In genomic region chr6:82585396-82585795, GRCm38 (mm10) we compare ENCODE assay signal across 16 mouse cellular contexts.
"Had no signal": no experiment of that assay in that cellular context is flagged by ENCODE, and none has a peak within 500 bp of the region (broad histone marks: within the 10 kb centered on the region; RNA-seq: fewer than 3 reads in every experiment).

No protein-coding gene starts in this region.

- H3K9ac ChIP-seq: liver, embryonic 13.5 days; neural tube, embryonic 12.5 days; neural tube, embryonic 15.5 days had no signal

- H3K4me2 ChIP-seq: liver, embryonic 13.5 days; midbrain, embryonic 11.5 days; neural tube, embryonic 12.5 days; neural tube, embryonic 15.5 days had no signal

- DNase-seq: kidney, adult 18-20 months; kidney, adult 9 months; kidney, postnatal 14 days; kidney, postnatal 4 days; liver, embryonic 13.5 days; lung, adult 2 months; lung, postnatal 14 days; lung, postnatal 4 days; midbrain, embryonic 14.5 days; right cerebral cortex, postnatal 25 days; spleen, adult 18-20 months; thymus, adult 18-20 months; thymus, postnatal 4 days had no signal

- H3K9me3 ChIP-seq: liver, embryonic 13.5 days; neural tube, embryonic 12.5 days; neural tube, embryonic 15.5 days had no signal

- H3K36me3 ChIP-seq: liver, embryonic 13.5 days; neural tube, embryonic 12.5 days; neural tube, embryonic 15.5 days had no signal

- H3K27me3 ChIP-seq: liver, embryonic 13.5 days; neural tube, embryonic 12.5 days; neural tube, embryonic 15.5 days had no signal

- H3K27ac ChIP-seq: liver, embryonic 13.5 days; neural tube, embryonic 12.5 days; neural tube, embryonic 15.5 days had no signal

- H3K4me1 ChIP-seq: liver, embryonic 13.5 days; neural tube, embryonic 12.5 days; neural tube, embryonic 15.5 days had no signal

- H3K4me3 ChIP-seq: liver, embryonic 13.5 days; neural tube, embryonic 12.5 days; neural tube, embryonic 15.5 days had no signal
